Comparison of ENCODE assay signal across 10 mouse cellular contexts in genomic region chr6:127393907-127394600, GRCm38 (mm10). TPM values are rescaled to one million over a fixed set of nuclear protein-coding genes. Genes with fewer than 3 reads are reported as not detected.
DNase-seq lines count a peak whose midpoint lies in the region; ATAC-seq and TF ChIP-seq lines count a peak whose summit lies in the region.
"Had no signal": no experiment of that assay in that cellular context is flagged by ENCODE, and none has a peak within 500 bp of the region (broad histone marks: within the 10 kb centered on the region; RNA-seq: fewer than 3 reads in every experiment).

No protein-coding gene starts in this region.

- no peaks in the 10 kb centered on the region for H3K4me1 ChIP-seq in intestine, embryonic 14.5 days (replicated peaks; ENCODE audit: control insufficient read depth, insufficient read depth, low read length)
- no peaks in the 10 kb centered on the region for H3K4me1 ChIP-seq in intestine, postnatal 0 days (replicated peaks; ENCODE audit: control insufficient read depth, insufficient read depth, low read length)
- peaks cover 9% of the 10 kb centered on the region for H3K4me1 ChIP-seq in forebrain, embryonic 11.5 days (replicated peaks; ENCODE audit: control insufficient read depth, insufficient read depth, low read length)
- H3K4me1 ChIP-seq in cerebellum, adult 2 months (ENCODE audit: control insufficient read depth, insufficient read depth, low read length), result no peaks in the 10 kb centered on the region

- no peak for DNase-seq in intestine, embryonic 14.5 days (ENCODE audit: low spot score)
- peak; percentile 13 for DNase-seq in ZHBTc4 (ENCODE audit: low read depth, low spot score)
- DNase-seq in forebrain, embryonic 11.5 days (ENCODE audit: low spot score), result peak; percentile 62
- peak; percentile 59 for DNase-seq in mesoderm, embryonic 11.5 days (ENCODE audit: low read depth, low spot score)
- no peak for DNase-seq in cerebellum, adult 2 months
- no peak for DNase-seq in layer of hippocampus, postnatal 36 days
- DNase-seq: right cerebral cortex, postnatal 4 days had no signal

- H3K36me3 ChIP-seq in intestine, embryonic 14.5 days (ENCODE audit: control insufficient read depth, insufficient read depth, low read length), result no peaks in the 10 kb centered on the region
- H3K36me3 ChIP-seq in intestine, postnatal 0 days (ENCODE audit: control insufficient read depth, insufficient read depth), result no peaks in the 10 kb centered on the region
- no peaks in the 10 kb centered on the region for H3K36me3 ChIP-seq in forebrain, embryonic 11.5 days (ENCODE audit: control insufficient read depth, insufficient read depth, low read length)

- no peak for TF ChIP-seq CTCF in intestine, postnatal 0 days (IDR thresholded peaks at IDR 0.05; ENCODE audit: low read depth)
- no peak for TF ChIP-seq CTCF in cerebellum, adult 2 months (IDR thresholded peaks at IDR 0.05; ENCODE audit: borderline replicate concordance, insufficient read depth, low read depth, low read length)

- ATAC-seq in intestine, embryonic 14.5 days (replicated peaks; ENCODE audit: low FRiP score, low TSS enrichment, low read depth), result 0 out of 2 replicates have a peak, but pooled peaks have one; percentile 58
- ATAC-seq in intestine, postnatal 0 days, result no peak
- peak; percentile 84 for ATAC-seq in forebrain, embryonic 11.5 days (replicated peaks; ENCODE audit: low FRiP score)
- ATAC-seq in megakaryocyte progenitor cell, adult 5-6 weeks (replicated peaks; ENCODE audit: poor library complexity), result no peak
- ATAC-seq: CD4-positive, CD25-positive, alpha-beta regulatory T cell, adult 4 months had no signal

- no peak overlapping the region for H3K4me3 ChIP-seq in intestine, embryonic 14.5 days (ENCODE audit: low read depth, low read length)
- no peak overlapping the region for H3K4me3 ChIP-seq in intestine, postnatal 0 days (ENCODE audit: low read depth, low read length)
- H3K4me3 ChIP-seq in forebrain, embryonic 11.5 days (ENCODE audit: low read depth, low read length), result no peak overlapping the region
- H3K4me3 ChIP-seq in cerebellum, adult 2 months (replicated peaks; ENCODE audit: insufficient read depth, low read depth, low read length), result no peak overlapping the region

- no peak overlapping the region for H3K9ac ChIP-seq in intestine, embryonic 14.5 days (ENCODE audit: low read length)
- H3K9ac ChIP-seq in intestine, postnatal 0 days (ENCODE audit: low read depth, low read length), result no peak overlapping the region
- peak overlapping the region; percentile 12 for H3K9ac ChIP-seq in forebrain, embryonic 11.5 days (ENCODE audit: low read length)

- no peaks in the 10 kb centered on the region for H3K27me3 ChIP-seq in intestine, embryonic 14.5 days (replicated peaks; ENCODE audit: control insufficient read depth, insufficient read depth, low read length)
- 0 out of 2 replicates have a peak, but pooled peaks cover 3% of the 10 kb centered on the region for H3K27me3 ChIP-seq in intestine, postnatal 0 days (replicated peaks; ENCODE audit: control insufficient read depth, insufficient read depth, low read length)
- H3K27me3 ChIP-seq in forebrain, embryonic 11.5 days (ENCODE audit: control insufficient read depth, insufficient read depth, low read length), result no peaks in the 10 kb centered on the region
- H3K27me3 ChIP-seq in cerebellum, adult 2 months (ENCODE audit: control insufficient read depth, insufficient read depth, low read length), result no peaks in the 10 kb centered on the region

- H3K4me2 ChIP-seq in intestine, embryonic 14.5 days (ENCODE audit: low read length), result no peak overlapping the region
- no peak overlapping the region for H3K4me2 ChIP-seq in intestine, postnatal 0 days (replicated peaks; ENCODE audit: low read depth)
- 0 out of 2 replicates have a peak overlapping the region, but pooled peaks have one; percentile 0 for H3K4me2 ChIP-seq in forebrain, embryonic 11.5 days (ENCODE audit: low read depth, low read length, severe bottlenecking)

- TF ChIP-seq POLR2A in cerebellum, adult 2 months (IDR thresholded peaks at IDR 0.05; ENCODE audit: borderline replicate concordance, insufficient read depth, low read length), result no peak

- H3K27ac ChIP-seq in intestine, embryonic 14.5 days (ENCODE audit: low read depth), result no peak overlapping the region
- H3K27ac ChIP-seq in intestine, postnatal 0 days (ENCODE audit: low read depth, low read length), result no peak overlapping the region
- 0 out of 2 replicates have a peak overlapping the region, but pooled peaks have one; percentile 53 for H3K27ac ChIP-seq in forebrain, embryonic 11.5 days (ENCODE audit: low read depth, low read length)
- H3K27ac ChIP-seq in cerebellum, adult 2 months (ENCODE audit: insufficient read depth, low read length), result no peak overlapping the region

- 23% methylated on average over 9 of the region's 9 CpGs for WGBS in intestine, embryonic 14.5 days
- WGBS in intestine, postnatal 0 days, result 38% methylated on average over 9 of the region's 9 CpGs
- 33% methylated on average over 9 of the region's 9 CpGs for WGBS in forebrain, embryonic 11.5 days
- 33% methylated on average over 9 of the region's 9 CpGs for WGBS in cerebellum, adult 2 months

- H3K9me3 ChIP-seq in intestine, embryonic 14.5 days (ENCODE audit: control insufficient read depth, low read length), result no peaks in the 10 kb centered on the region
- H3K9me3 ChIP-seq in intestine, postnatal 0 days (ENCODE audit: control insufficient read depth), result no peaks in the 10 kb centered on the region
- no peaks in the 10 kb centered on the region for H3K9me3 ChIP-seq in forebrain, embryonic 11.5 days (ENCODE audit: control insufficient read depth, low read length)

RNA-seq across cellular contexts. Expression of gene Parp11, which starts 52.6 kb away (rescaled TPM):
- 24.6 and 26.8 TPM in 2 replicates for polyA plus RNA-seq in intestine, embryonic 14.5 days (2014; fragmentation: Nextera tagmentation; extraction: Ambion mirVana)
- polyA plus RNA-seq in intestine, postnatal 0 days (2015; fragmentation: Nextera tagmentation; extraction: Ambion mirVana), result 8.0 and 8.7 TPM in 2 replicates
- polyA plus RNA-seq in forebrain, embryonic 11.5 days (2014; fragmentation: Nextera tagmentation; extraction: Ambion mirVana), result 59.2 and 60.7 TPM in 2 replicates
- polyA plus RNA-seq in cerebellum, adult 2 months (2012; rRNA removed), result 21.5 and 23.6 TPM in 2 replicates
- total RNA-seq in megakaryocyte progenitor cell, adult 5-6 weeks (2015), result 12.4 and 14.0 TPM in 2 replicates
- 18.2 and 35.1 TPM in 2 replicates for total RNA-seq in megakaryocyte progenitor cell, adult 5-6 weeks (2017)
- total RNA-seq in layer of hippocampus, postnatal 36 days (2021), result 10 to 100 TPM; 32.1 to 40.1 TPM

Comparison
In these comparisons a context has a peak if more than half of its experiments do, and no peak if none do; other contexts are left out.
1. ATAC-seq: peak in intestine, embryonic 14.5 days (single experiment) and forebrain, embryonic 11.5 days (single experiment); none in intestine, postnatal 0 days (single experiment) and megakaryocyte progenitor cell, adult 5-6 weeks (single experiment).
2. DNase-seq: peak in ZHBTc4 (single experiment), forebrain, embryonic 11.5 days (single experiment) and mesoderm, embryonic 11.5 days (single experiment); none in intestine, embryonic 14.5 days (single experiment), cerebellum, adult 2 months (0 of 2) and layer of hippocampus, postnatal 36 days (0 of 2).